Mouse (Mus musculus): Measurements from ENCODE around the gene Mxd1. TPM values are rescaled to one million over a fixed set of nuclear protein-coding genes. Genes with fewer than 3 reads are reported as not detected.

Gene Mxd1
- total RNA-seq, 1 experiment = 4.0 TPM

- no peak for TF ChIP-seq CHD2 (IDR thresholded peaks at IDR 0.05; ENCODE audit: low read depth, low read length)
- no peak for TF ChIP-seq MAFK (IDR thresholded peaks at IDR 0.05; ENCODE audit: insufficient read depth, low read depth, low read length)
- TF ChIP-seq ZNF384 (IDR thresholded peaks at IDR 0.05; ENCODE audit: low read depth, low read length) = no peak
- no peak for TF ChIP-seq ZC3H11A (IDR thresholded peaks at IDR 0.05; ENCODE audit: borderline replicate concordance, low read depth, low read length)
- TF ChIP-seq HCFC1 (IDR thresholded peaks at IDR 0.05; ENCODE audit: borderline replicate concordance, insufficient read depth, low read length) = no peak
- Histone ChIP-seq H3K9ac (ENCODE audit: insufficient read depth, low read depth, low read length, poor library complexity, severe bottlenecking) (no peak overlapping the region), H3K4me3 (ENCODE audit: insufficient read depth in 1 of 2, low read depth in 1 of 2, low read length in 2 of 2, poor library complexity in 1 of 2, severe bottlenecking in 1 of 2) (no peak overlapping the region), H3K36me3 (ENCODE audit: control insufficient read depth, insufficient read depth, low read length, poor library complexity, severe bottlenecking) (peaks cover 4% of the 10 kb centered on the region; the same call in 1 of the 2 replicates), H3K27ac (ENCODE audit: insufficient read depth, low read depth, low read length, poor library complexity, severe bottlenecking) (no peak overlapping the region), H3K9me3 (ENCODE audit: control insufficient read depth, insufficient read depth, low read depth, low read length) (no peaks in the 10 kb centered on the region), H3K4me1 (ENCODE audit: control insufficient read depth in 2 of 2, insufficient read depth in 2 of 2, low read length in 2 of 2, poor library complexity in 1 of 2) (peaks cover 0 to 4% of the 10 kb centered on the region in 2 experiments; a peak in 1 of 4 replicates)
- DNase-seq (ENCODE audit: low read depth, low spot score) = no peak
- in situ Hi-C loops (cut with MboI; ENCODE audit: low sequenced_read_pairs in 2 of 2, unreplicated experiment in 2 of 2) = no loop called here
Measured at GRCm38 (mm10) chr6:86660161-86660877, 8.6 kb downstream of the Mxd1 start.

- DNase-seq (ENCODE audit: low read depth, low spot score) = no peak
- Histone ChIP-seq H3K4me3 (ENCODE audit: insufficient read depth in 1 of 2, low read depth in 1 of 2, low read length in 2 of 2, poor library complexity in 1 of 2, severe bottlenecking in 1 of 2) (no peak overlapping the region), H3K36me3 (ENCODE audit: control insufficient read depth, insufficient read depth, low read length, poor library complexity, severe bottlenecking) (peaks cover 4% of the 10 kb centered on the region; the same call in 1 of the 2 replicates), H3K4me1 (ENCODE audit: control insufficient read depth in 2 of 2, insufficient read depth in 2 of 2, low read length in 2 of 2, poor library complexity in 1 of 2) (peaks cover 0 to 4% of the 10 kb centered on the region in 2 experiments; a peak in 1 of 4 replicates), H3K9me3 (ENCODE audit: control insufficient read depth, insufficient read depth, low read depth, low read length) (no peaks in the 10 kb centered on the region), H3K27ac (ENCODE audit: insufficient read depth, low read depth, low read length, poor library complexity, severe bottlenecking) (no peak overlapping the region), H3K9ac (ENCODE audit: insufficient read depth, low read depth, low read length, poor library complexity, severe bottlenecking) (no peak overlapping the region)
- no peak for TF ChIP-seq HCFC1 (IDR thresholded peaks at IDR 0.05; ENCODE audit: borderline replicate concordance, insufficient read depth, low read length)
- no peak for TF ChIP-seq ZNF384 (IDR thresholded peaks at IDR 0.05; ENCODE audit: low read depth, low read length)
- TF ChIP-seq MAFK (IDR thresholded peaks at IDR 0.05; ENCODE audit: insufficient read depth, low read depth, low read length) = no peak
- TF ChIP-seq CHD2 (IDR thresholded peaks at IDR 0.05; ENCODE audit: low read depth, low read length) = no peak
- TF ChIP-seq ZC3H11A (IDR thresholded peaks at IDR 0.05; ENCODE audit: borderline replicate concordance, low read depth, low read length) = no peak
- in situ Hi-C loops (cut with MboI; ENCODE audit: low sequenced_read_pairs in 2 of 2, unreplicated experiment in 2 of 2) = no loop called here
Measured at GRCm38 (mm10) chr6:86658501-86658900, 10.5 kb downstream of the Mxd1 start.

GRCm38 (mm10) chr6:86654270-86654916 lies 14.6 kb downstream of the Mxd1 start:
- no peak for DNase-seq (ENCODE audit: low read depth, low spot score)
- H3K9ac ChIP-seq (ENCODE audit: insufficient read depth, low read depth, low read length, poor library complexity, severe bottlenecking) = no peak overlapping the region
- no peak overlapping the region for H3K27ac ChIP-seq (ENCODE audit: insufficient read depth, low read depth, low read length, poor library complexity, severe bottlenecking)
- H3K4me3 ChIP-seq (ENCODE audit: insufficient read depth in 1 of 2, low read depth in 1 of 2, low read length in 2 of 2, poor library complexity in 1 of 2, severe bottlenecking in 1 of 2) = no peak overlapping the region
- H3K9me3 ChIP-seq (ENCODE audit: control insufficient read depth, insufficient read depth, low read depth, low read length) = no peaks in the 10 kb centered on the region
- no peak for TF ChIP-seq ZC3H11A (IDR thresholded peaks at IDR 0.05; ENCODE audit: borderline replicate concordance, low read depth, low read length)
- TF ChIP-seq MAFK (IDR thresholded peaks at IDR 0.05; ENCODE audit: insufficient read depth, low read depth, low read length) = no peak
- no peak for TF ChIP-seq HCFC1 (IDR thresholded peaks at IDR 0.05; ENCODE audit: borderline replicate concordance, insufficient read depth, low read length)
- TF ChIP-seq ZNF384 (IDR thresholded peaks at IDR 0.05; ENCODE audit: low read depth, low read length) = no peak
- no peak for TF ChIP-seq CHD2 (IDR thresholded peaks at IDR 0.05; ENCODE audit: low read depth, low read length)
- in situ Hi-C loops (cut with MboI; ENCODE audit: low sequenced_read_pairs in 2 of 2, unreplicated experiment in 2 of 2) = no loop called here
- peaks cover 3% of the 10 kb centered on the region; the same call in 1 of the 2 replicates for H3K36me3 ChIP-seq (ENCODE audit: control insufficient read depth, insufficient read depth, low read length, poor library complexity, severe bottlenecking)
- H3K4me1 ChIP-seq (ENCODE audit: control insufficient read depth in 2 of 2, insufficient read depth in 2 of 2, low read length in 2 of 2, poor library complexity in 1 of 2) = no peaks in the 10 kb centered on the region

GRCm38 (mm10) chr6:86653026-86653425 lies 15.9 kb downstream of the Mxd1 start:
- in situ Hi-C loops (cut with MboI; ENCODE audit: low sequenced_read_pairs in 2 of 2, unreplicated experiment in 2 of 2) = no loop called here
- Histone ChIP-seq H3K4me1 (ENCODE audit: control insufficient read depth in 2 of 2, insufficient read depth in 2 of 2, low read length in 2 of 2, poor library complexity in 1 of 2) (no peaks in the 10 kb centered on the region), H3K9me3 (ENCODE audit: control insufficient read depth, insufficient read depth, low read depth, low read length) (no peaks in the 10 kb centered on the region), H3K9ac (ENCODE audit: insufficient read depth, low read depth, low read length, poor library complexity, severe bottlenecking) (no peak overlapping the region), H3K4me3 (ENCODE audit: insufficient read depth in 1 of 2, low read depth in 1 of 2, low read length in 2 of 2, poor library complexity in 1 of 2, severe bottlenecking in 1 of 2) (no peak overlapping the region), H3K27ac (ENCODE audit: insufficient read depth, low read depth, low read length, poor library complexity, severe bottlenecking) (no peak overlapping the region), H3K36me3 (ENCODE audit: control insufficient read depth, insufficient read depth, low read length, poor library complexity, severe bottlenecking) (peaks cover 4% of the 10 kb centered on the region; the same call in 1 of the 2 replicates)
- TF ChIP-seq CHD2 (IDR thresholded peaks at IDR 0.05; ENCODE audit: low read depth, low read length) (no peak), ZC3H11A (IDR thresholded peaks at IDR 0.05; ENCODE audit: borderline replicate concordance, low read depth, low read length) (no peak), ZNF384 (IDR thresholded peaks at IDR 0.05; ENCODE audit: low read depth, low read length) (no peak), MAFK (IDR thresholded peaks at IDR 0.05; ENCODE audit: insufficient read depth, low read depth, low read length) (no peak), HCFC1 (IDR thresholded peaks at IDR 0.05; ENCODE audit: borderline replicate concordance, insufficient read depth, low read length) (no peak)
- no peak for DNase-seq (ENCODE audit: low read depth, low spot score)
